Mouse (Mus musculus) embryonic facial prominence, embryonic 10.5 days (tissue): ENCODE results near the gene Sox15. TPM values are rescaled to one million over a fixed set of nuclear protein-coding genes. Genes with fewer than 3 reads are reported as not detected.

Experiments
- DNase-seq: peaks from one replicate; pipeline ENCODE4 v3.0.0-alpha.2; 2017; ENCODE audit warnings: low spot score
- H3K27ac ChIP-seq: fragments of 300-500 bp; sonication (generic); replicated peaks from 2 replicates; pipeline ENCODE4 v1.5.1; 2016; ENCODE audit warnings: mild to moderate bottlenecking
- H3K27me3 ChIP-seq: fragments of 300-500 bp; sonication (generic); replicated peaks from 2 replicates; pipeline ENCODE4 v1.6.1; 2016; ENCODE audit warnings: low read depth, mild to moderate bottlenecking; ENCODE audit not compliant: poor library complexity, severe bottlenecking
- H3K36me3 ChIP-seq: fragments of 300-500 bp; sonication (generic); replicated peaks from 2 replicates; pipeline ENCODE4 v1.6.1; 2016; ENCODE audit warnings: mild to moderate bottlenecking, moderate library complexity
- H3K4me1 ChIP-seq: fragments of 300-500 bp; sonication (generic); 2 replicates; pipeline ENCODE4 v1.6.1; 2016
- H3K4me3 ChIP-seq: fragments of 300-500 bp; sonication (generic); 2 replicates; pipeline ENCODE4 v1.5.1; 2016; ENCODE audit warnings: mild to moderate bottlenecking, moderate library complexity
- H3K9me3 ChIP-seq: fragments of 300-500 bp; sonication (generic); 2 replicates; pipeline ENCODE4 v1.6.1; 2016; ENCODE audit warnings: mild to moderate bottlenecking
- WGBS: fragments of 180-500 bp; shearing (Covaris S2); methylation state at CpG from one replicate; pipeline ENCODE4 v1.1.7; 2016; 5-methylcytosine and 5-hydroxymethylcytosine counted together
- polyA plus RNA-seq: library from polyadenylated mRNA; unstranded; fragments of >200 nt; fragmentation: Nextera tagmentation; extraction: Ambion mirVana; gene quantifications from 2 replicates; pipeline ENCODE4 v1.2.1, GENCODE M21; 2016

Gene Sox15
- polyA plus RNA-seq, 1 experiment from 2014 or later: 0.17 TPM

DNA sequence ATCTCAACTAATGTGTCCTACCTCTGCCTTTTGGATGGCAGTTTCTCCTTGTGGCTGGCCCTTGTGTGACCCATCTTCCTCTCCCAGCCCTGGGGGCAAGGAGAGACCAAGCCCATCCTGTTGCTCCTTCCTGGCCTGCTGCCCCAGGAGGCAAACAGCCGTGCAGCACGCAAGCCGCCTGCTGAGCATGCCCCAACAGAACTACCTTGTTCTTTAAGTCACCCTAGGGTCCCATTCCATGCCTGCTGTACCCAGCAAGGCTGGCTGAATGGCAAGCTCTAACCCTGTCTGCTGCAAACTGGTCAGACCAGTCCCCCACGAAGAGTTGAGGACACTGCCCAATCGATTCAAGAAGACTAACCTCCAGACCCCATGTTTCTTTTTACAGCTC, 946 bp downstream of the Sox15 start:
- no peaks in the 10 kb centered on the region for H3K9me3 ChIP-seq
- H3K27me3 ChIP-seq: no peaks in the 10 kb centered on the region
- H3K4me3 ChIP-seq: 0 out of 2 replicates have a peak overlapping the region, but pooled peaks have one; percentile 32
- DNase-seq: no peak
- peaks cover 88% of the 10 kb centered on the region for H3K36me3 ChIP-seq
- 0 out of 2 replicates have a peak overlapping the region, but pooled peaks have one; percentile 7 for H3K27ac ChIP-seq
- WGBS: 68% methylated on average over 5 of the region's 5 CpGs
- peaks cover 42% of the 10 kb centered on the region for H3K4me1 ChIP-seq

DNA sequence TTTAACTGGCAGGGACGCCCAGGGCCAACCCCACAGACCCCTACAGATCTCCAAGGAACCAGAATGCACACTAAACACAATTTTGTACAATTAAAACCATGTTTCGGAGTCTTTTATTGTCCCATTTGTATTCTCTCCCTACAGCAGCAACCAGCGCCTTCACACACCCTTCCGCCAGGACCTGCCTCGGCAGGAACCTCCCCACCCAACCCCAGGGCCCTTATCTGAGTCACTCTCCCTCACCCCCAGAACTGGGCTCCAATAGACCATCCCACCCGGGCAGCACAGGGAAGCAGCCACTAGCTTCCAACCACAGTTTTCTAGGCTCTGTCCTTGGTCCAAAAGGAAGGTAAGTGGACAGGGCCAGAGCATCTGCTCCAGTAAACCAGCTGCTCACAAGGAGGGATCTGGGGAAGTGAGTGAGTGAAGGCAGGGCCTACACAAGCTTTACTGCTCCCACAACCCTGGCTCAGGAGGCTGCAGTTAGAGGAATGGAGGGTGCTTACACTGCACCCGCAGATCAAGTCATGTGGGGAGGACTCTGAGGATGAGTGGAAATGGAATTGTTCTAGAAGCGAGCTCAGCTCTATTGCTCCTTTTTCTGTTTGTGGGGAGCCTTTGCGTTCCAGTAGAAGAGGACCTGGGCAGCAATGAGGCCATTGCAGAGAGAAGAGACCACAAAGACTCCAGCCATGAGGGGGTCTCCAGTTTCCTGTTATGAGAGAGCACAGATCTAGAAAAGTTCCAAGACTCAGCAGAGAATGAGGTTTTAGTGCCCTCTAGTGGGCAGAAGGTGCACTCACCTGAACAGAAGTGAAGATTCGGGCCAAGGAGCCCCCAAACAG, 1.7 kb downstream of the Sox15 start:
- H3K4me1 ChIP-seq: peaks cover 50% of the 10 kb centered on the region
- H3K4me3 ChIP-seq: peak overlapping the region; percentile 11; the same call in 1 of the 2 replicates
- no peaks in the 10 kb centered on the region for H3K9me3 ChIP-seq
- H3K36me3 ChIP-seq: peaks cover 80% of the 10 kb centered on the region
- H3K27ac ChIP-seq: peak overlapping the region; percentile 55
- H3K27me3 ChIP-seq: no peaks in the 10 kb centered on the region
- peak; percentile 66 for DNase-seq
- WGBS: 81% methylated on average over 10 of the region's 10 CpGs

DNA sequence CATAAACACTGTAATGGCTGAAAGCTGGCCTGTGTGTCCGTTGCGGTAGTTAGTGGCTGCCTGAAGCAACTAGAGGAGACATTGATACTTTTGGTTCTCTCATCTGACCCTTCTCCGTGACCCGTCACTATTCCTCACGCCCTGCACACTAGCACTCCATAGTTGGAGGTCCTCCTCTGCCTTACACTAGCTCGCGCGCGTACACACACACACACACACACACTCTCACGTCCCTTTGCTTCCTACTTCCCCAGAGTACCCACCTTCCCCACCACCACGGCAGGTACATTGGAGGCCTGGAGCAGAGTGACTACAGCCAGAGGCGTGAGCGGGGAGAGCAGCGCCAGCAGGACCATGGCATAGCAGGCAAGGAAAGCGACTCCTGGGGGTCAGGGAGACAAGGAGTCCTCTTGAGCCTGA, 2.4 kb downstream of the Sox15 start:
- peaks cover 74% of the 10 kb centered on the region for H3K36me3 ChIP-seq
- H3K4me3 ChIP-seq: 0 out of 2 replicates have a peak overlapping the region, but pooled peaks have one; percentile 11
- WGBS: 83% methylated on average over 15 of the region's 15 CpGs

DNA sequence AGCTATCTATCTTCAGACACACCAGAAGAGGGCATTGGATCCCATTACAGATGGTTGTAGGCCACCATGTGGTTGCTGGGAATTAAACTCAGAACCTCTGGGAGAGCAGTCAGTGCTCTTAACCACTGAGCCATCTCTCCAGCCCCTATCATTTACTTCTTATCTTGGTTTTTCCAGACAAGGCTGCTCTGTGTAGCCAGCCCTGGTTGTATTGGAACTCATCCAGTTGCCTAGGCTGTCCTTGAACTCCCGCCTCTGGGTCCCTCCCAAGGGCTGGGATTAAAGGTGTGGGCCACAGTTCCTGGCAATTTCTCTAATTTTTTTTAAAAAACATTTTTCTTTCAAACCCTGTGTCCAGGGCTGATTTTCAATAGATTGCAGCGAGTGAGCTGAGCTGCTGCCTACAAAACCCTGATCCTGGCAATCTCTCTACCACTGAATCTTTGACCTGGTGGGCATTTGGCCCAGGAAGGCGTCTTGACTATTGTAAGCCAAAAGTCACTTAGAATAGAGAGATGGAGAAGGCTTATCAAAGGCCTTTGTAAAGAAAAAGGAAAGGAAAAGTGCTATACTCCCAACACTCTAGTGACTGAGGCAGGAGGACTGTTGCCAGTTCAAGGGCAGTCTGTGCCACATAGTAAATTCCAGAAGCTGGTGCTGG, 6.2 kb downstream of the Sox15 start:
- Histone ChIP-seq H3K27me3 (no peaks in the 10 kb centered on the region), H3K4me3 (peak overlapping the region; percentile 65), H3K27ac (peak overlapping the region; percentile 97), H3K9me3 (no peaks in the 10 kb centered on the region), H3K36me3 (peaks cover 74% of the 10 kb centered on the region), H3K4me1 (peaks cover 33% of the 10 kb centered on the region)
- no peak for DNase-seq
- WGBS: 86% methylated on average over 3 of the region's 3 CpGs

More for the DNA sequence above, 2.4 kb downstream of the Sox15 start:
- peaks cover 54% of the 10 kb centered on the region for H3K4me1 ChIP-seq
- H3K9me3 ChIP-seq: no peaks in the 10 kb centered on the region
- no peak for DNase-seq
- no peak overlapping the region for H3K27ac ChIP-seq
- H3K27me3 ChIP-seq: no peaks in the 10 kb centered on the region

DNA sequence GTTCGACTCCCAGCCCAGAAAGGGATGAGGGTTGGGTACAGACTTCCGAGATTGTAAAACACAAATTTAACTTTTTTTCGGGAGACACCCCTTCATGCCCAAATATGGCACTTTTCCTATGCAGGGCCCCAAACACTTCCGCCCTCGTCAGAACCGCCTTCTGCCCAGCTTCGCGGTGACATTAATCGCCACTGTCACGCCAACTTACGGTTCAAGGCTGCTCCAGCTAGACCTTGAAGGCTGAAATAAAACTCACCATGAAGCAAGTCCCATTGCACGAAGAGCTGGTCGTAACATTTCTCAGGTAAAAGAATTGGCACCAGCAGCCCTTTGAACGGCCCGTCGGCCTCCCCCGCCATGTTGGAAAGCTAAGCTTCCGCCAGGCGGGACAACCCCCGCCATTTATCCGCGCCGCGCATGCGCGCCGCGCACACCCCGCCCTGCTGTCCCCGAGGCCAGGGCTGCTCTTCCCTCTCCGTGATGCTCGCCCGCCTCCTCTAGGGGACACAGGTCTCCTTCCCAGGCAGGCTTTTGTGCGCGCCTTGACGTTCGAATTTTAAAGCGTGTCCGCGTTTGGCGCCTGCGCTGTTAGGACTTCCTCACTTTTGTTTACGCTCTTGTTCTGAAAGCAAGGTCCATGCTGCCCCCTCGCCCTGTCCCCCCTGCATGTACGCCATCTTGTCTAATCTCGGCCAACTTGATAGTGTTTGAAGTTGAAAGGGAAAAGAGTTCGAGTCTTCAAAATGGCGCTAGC, 7.3 kb downstream of the Sox15 start, which contains the start of gene Mpdu1:
TSS of gene Mpdu1 (minus strand) at position 430 of the 754 bp plus-strand sequence.
- peaks cover 25% of the 10 kb centered on the region for H3K4me1 ChIP-seq
- no peaks in the 10 kb centered on the region for H3K27me3 ChIP-seq
- peaks cover 72% of the 10 kb centered on the region for H3K36me3 ChIP-seq
- DNase-seq: peak; percentile 97
- no peaks in the 10 kb centered on the region for H3K9me3 ChIP-seq
- peak within 1 kb of the TSS; percentile 97 for H3K27ac ChIP-seq
- H3K4me3 ChIP-seq: peak within 1 kb of the TSS; percentile 65
- under 1% methylated on average over 48 of the region's 48 CpGs for WGBS

DNA sequence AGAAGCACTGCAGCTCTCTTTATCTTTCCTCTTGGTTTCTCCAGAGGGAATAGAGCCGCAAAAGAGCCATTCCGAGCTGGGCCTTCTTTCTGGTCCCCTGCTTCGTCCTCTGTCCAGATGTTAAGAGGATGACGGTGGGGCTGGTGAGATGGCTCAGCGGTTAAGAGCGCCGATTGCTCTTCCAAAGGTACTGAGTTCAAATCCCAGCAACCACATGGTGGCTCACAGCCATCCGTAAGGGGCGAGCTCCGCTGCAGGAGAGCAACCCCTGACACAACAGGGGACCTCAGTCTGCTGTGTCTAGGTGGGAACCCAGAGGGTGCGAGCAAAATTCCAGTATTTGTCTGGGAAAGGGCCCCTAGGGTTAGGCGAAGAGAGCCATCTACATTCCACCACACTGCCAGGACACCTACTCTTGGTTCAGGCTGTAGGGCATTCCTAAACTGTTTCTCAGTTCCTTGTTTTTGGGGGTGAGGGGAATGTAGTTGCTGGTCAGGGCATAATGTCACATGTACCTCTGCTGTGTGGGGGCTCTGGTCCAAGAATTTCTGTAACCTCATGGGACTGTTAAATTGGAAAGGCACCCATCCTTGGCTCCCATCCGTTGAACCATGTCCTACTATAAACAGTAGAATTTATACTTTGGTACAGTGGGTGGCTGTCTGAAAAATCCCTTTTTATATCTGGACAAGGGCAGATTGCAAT, 8.0 kb downstream of the Sox15 start:
- H3K27ac ChIP-seq: peak overlapping the region; percentile 97
- H3K27me3 ChIP-seq: no peaks in the 10 kb centered on the region
- no peaks in the 10 kb centered on the region for H3K9me3 ChIP-seq
- H3K4me3 ChIP-seq: peak overlapping the region; percentile 65
- DNase-seq: no peak
- H3K4me1 ChIP-seq: peaks cover 25% of the 10 kb centered on the region
- H3K36me3 ChIP-seq: peaks cover 72% of the 10 kb centered on the region
- WGBS: 70% methylated on average over 13 of the region's 13 CpGs

DNA sequence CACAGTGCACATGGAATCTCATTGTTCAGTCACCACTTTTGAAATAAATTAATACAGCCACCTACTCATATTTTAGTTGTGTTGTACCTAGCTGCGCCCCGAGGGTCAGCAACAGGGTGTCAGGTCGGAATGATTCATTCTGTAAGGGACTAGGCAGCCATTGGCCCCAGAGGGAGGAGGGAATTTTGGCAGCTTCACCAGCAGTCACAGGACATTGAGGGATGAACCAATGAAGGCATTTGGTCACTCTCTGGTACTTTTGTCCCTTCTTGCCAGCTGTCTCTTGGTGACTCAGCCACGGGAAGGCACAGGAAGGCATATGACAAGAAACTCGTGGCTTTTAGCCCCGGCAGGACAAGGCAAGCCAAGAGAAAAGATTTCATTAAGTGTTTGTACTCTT, 8.7 kb downstream of the Sox15 start:
- peak overlapping the region; percentile 97; the same call in 1 of the 2 replicates for H3K27ac ChIP-seq
- H3K4me3 ChIP-seq: peak overlapping the region; percentile 65; the same call in 1 of the 2 replicates

DNA sequence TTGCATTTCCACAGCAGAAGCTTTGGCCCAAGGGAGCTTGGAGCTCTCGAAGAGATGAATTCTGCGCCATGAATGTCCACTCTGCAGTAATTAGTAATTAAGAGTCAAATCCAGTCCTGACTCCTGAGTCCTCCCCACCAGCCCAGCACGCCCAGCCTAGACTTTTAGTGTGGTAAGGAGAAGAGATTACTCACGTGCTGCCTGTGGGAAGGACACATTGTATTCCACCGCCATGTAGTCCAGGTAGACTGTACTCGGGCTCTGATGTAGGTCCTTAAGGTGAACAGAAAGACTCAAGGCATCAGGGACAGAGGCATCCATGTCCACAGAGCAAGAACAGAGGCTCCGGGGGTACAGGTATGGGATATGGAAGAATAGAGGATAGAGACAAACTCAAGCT, 9.7 kb downstream of the Sox15 start:
- DNase-seq: no peak
- Histone ChIP-seq H3K4me3 (peak overlapping the region; percentile 26; the same call in 1 of the 2 replicates), H3K4me1 (peaks cover 35% of the 10 kb centered on the region), H3K36me3 (peaks cover 72% of the 10 kb centered on the region), H3K9me3 (no peaks in the 10 kb centered on the region), H3K27me3 (no peaks in the 10 kb centered on the region), H3K27ac (no peak overlapping the region; the same call in 1 of the 2 replicates)
- WGBS: 96% methylated on average over 7 of the region's 7 CpGs

More for the DNA sequence above, 8.7 kb downstream of the Sox15 start:
- Histone ChIP-seq H3K36me3 (peaks cover 72% of the 10 kb centered on the region), H3K9me3 (no peaks in the 10 kb centered on the region), H3K4me1 (peaks cover 27% of the 10 kb centered on the region), H3K27me3 (no peaks in the 10 kb centered on the region)
- no peak for DNase-seq
- 86% methylated on average over 6 of the region's 6 CpGs for WGBS

DNA sequence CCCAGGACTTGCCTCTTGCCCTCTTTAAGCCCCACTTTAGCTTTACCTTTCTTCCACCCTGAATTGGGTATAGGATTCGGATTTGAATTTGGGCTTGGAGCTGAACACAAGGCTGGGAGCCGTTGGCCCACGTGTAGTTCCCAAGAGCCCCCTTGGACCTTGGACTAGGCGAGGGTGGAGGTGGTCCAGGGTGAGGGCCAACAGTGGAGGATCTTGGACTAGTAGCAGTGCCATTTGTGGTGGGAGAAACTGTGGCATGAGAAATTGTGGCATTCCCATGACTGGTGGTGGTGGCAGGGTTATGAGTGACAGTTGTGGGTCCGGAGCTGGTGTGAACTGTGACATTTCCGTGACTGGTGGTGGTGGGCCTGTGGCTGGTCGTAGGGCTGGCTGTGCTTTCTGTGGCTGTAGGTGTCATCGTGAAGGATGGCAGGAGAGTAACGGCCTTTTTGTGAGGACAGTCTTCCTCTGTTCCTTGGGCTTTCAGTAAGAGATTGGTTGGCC, 10.4 kb downstream of the Sox15 start:
- H3K36me3 ChIP-seq: peaks cover 73% of the 10 kb centered on the region
- WGBS: 80% methylated on average over 9 of the region's 9 CpGs
- peaks cover 42% of the 10 kb centered on the region for H3K4me1 ChIP-seq
- no peaks in the 10 kb centered on the region for H3K27me3 ChIP-seq
- H3K9me3 ChIP-seq: no peaks in the 10 kb centered on the region
- DNase-seq: peak; percentile 30
- peak overlapping the region; percentile 26 for H3K4me3 ChIP-seq
- H3K27ac ChIP-seq: 0 out of 2 replicates have a peak overlapping the region, but pooled peaks have one; percentile 3

DNA sequence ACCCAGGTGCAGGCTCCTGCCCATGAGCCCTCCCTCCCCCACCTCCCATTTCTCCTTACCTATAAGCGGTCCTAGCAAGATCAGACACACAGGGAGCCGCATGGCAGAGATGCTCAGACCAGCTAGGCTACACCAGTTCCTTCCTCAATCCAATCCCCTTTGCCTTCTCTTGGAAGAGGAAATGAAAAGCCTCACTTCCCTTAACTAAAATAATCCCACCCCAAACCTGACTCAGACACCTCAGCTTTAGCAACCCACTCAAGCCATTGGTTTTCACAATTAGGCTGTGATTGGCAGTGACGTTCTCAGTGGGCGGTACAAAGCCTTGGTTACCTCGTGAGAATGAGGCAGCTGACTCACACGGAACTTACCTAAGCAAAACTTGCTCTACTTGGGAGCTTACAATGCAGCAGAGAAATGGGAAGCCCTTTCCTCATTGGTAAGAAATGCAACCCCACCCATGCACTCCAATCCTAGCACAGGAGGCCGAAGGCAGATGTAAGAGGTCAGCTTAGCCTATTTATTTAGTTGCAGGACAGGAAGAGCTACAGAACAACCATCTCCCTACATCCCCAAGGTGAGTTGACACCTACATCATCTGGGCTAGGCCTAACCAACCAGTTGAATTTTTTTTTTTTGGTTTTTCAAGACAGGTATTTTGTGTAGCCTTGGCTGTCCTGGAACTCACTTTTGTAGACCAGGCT, 11.0 kb downstream of the Sox15 start, which contains the start of gene Cd68:
TSS of gene Cd68 (minus strand) at position 193 of the 704 bp plus-strand sequence.
- Histone ChIP-seq H3K4me1 (peaks cover 41% of the 10 kb centered on the region), H3K27ac (0 out of 2 replicates have a peak within 1 kb of the TSS, but pooled peaks have one; percentile 3), H3K9me3 (no peaks in the 10 kb centered on the region), H3K4me3 (peak within 1 kb of the TSS; percentile 26), H3K36me3 (peaks cover 79% of the 10 kb centered on the region), H3K27me3 (no peaks in the 10 kb centered on the region)
- 32% methylated on average over 7 of the region's 7 CpGs for WGBS
- DNase-seq: peak; percentile 34

DNA sequence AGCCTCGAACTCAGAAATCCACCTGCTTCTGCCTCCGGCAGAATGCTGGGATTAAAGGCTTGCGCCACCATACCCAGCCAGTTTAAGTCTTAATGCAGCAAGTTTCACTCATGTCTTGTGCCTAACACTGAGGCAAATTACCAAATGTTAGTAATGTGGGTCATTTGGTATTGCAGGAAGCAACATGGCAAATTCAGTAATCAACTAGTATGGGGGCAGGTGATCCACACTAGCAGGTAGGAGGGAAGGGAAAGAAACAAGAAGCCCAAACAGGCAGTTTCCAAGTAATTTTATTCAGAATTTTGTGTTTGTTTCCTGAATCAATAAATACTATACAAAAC, 11.5 kb downstream of the Sox15 start:
- peaks cover 36% of the 10 kb centered on the region for H3K4me1 ChIP-seq
- H3K9me3 ChIP-seq: no peaks in the 10 kb centered on the region
- H3K27ac ChIP-seq: no peak overlapping the region
- peaks cover 84% of the 10 kb centered on the region for H3K36me3 ChIP-seq
- DNase-seq: no peak
- 91% methylated on average over 3 of the region's 3 CpGs for WGBS
- peak overlapping the region; percentile 26; the same call in 1 of the 2 replicates for H3K4me3 ChIP-seq
- no peaks in the 10 kb centered on the region for H3K27me3 ChIP-seq
